Mouse (Mus musculus): ENCODE measurements around the gene Hist1h4f. TPM values are rescaled to one million over a fixed set of nuclear protein-coding genes. Genes with fewer than 3 reads are reported as not detected.
"Not testable (repeated sequence)": the region's sequence is repeated elsewhere in the genome, so short reads cannot be mapped to it uniquely, and the experiment has no call there.

The Hist1h4f gene
- total RNA-seq, 4 experiments from 2014 or later: 54.2 to 65.8 (median 58.8) TPM

GRCm38 (mm10) chr13:23576351-23576881, 25.0 kb upstream of the Hist1h4f start:
- DNase-seq: no peak

- DNase-seq: not testable (repeated sequence)
Measured at GRCm38 (mm10) chr13:23575864-23576313, 24.4 kb upstream of the Hist1h4f start.

GRCm38 (mm10) chr13:23575271-23575851, 23.9 kb upstream of the Hist1h4f start, which contains the start of gene Hist1h3d:
Gene Hist1h3d (plus strand): TSS chr13:23575763.
- DNase-seq: no peak

GRCm38 (mm10) chr13:23574546-23575170, 23.2 kb upstream of the Hist1h4f start:
- DNase-seq: not testable (repeated sequence)

- DNase-seq: peak; percentile 89
Measured at GRCm38 (mm10) chr13:23573898-23574524, 22.6 kb upstream of the Hist1h4f start, which contains the start of the genes Hist1h2bf and Hist1h2ad. Gene Hist1h2bf (minus strand): TSS chr13:23574196. Gene Hist1h2ad (plus strand): TSS chr13:23574381.

- not testable (repeated sequence) for DNase-seq
Measured at GRCm38 (mm10) chr13:23573034-23573897, 21.8 kb upstream of the Hist1h4f start.

- no peak for DNase-seq
Measured at GRCm38 (mm10) chr13:23572218-23573033, 21.0 kb upstream of the Hist1h4f start.

- DNase-seq: not testable (repeated sequence)
Measured at GRCm38 (mm10) chr13:23571504-23572217, 20.2 kb upstream of the Hist1h4f start.

- peak; percentile 69 for DNase-seq
Measured at GRCm38 (mm10) chr13:23571022-23571503, 19.6 kb upstream of the Hist1h4f start, which contains the start of the genes Hist1h2ae and Hist1h2bg. Gene Hist1h2ae (minus strand): TSS chr13:23571220. Gene Hist1h2bg (plus strand): TSS chr13:23571396.

- not testable (repeated sequence) for DNase-seq
Measured at GRCm38 (mm10) chr13:23570261-23571021, 19.0 kb upstream of the Hist1h4f start.

- no peak for DNase-seq
Measured at GRCm38 (mm10) chr13:23564482-23564881, 13.0 kb upstream of the Hist1h4f start.

- no peak for DNase-seq
Measured at GRCm38 (mm10) chr13:23562699-23563462, 11.4 kb upstream of the Hist1h4f start.

- DNase-seq: peak; percentile 94
Measured at GRCm38 (mm10) chr13:23561883-23562659, 10.6 kb upstream of the Hist1h4f start, which contains the start of gene Hist1h3e. Gene Hist1h3e (minus strand): TSS chr13:23562369.

GRCm38 (mm10) chr13:23561531-23561882, 10.1 kb upstream of the Hist1h4f start:
- not testable (repeated sequence) for DNase-seq

GRCm38 (mm10) chr13:23560699-23561098, 9.3 kb upstream of the Hist1h4f start:
- not testable (repeated sequence) for DNase-seq

GRCm38 (mm10) chr13:23556906-23557305, 5.5 kb upstream of the Hist1h4f start:
- no peak for DNase-seq

- peak; percentile 61 for DNase-seq
Measured at GRCm38 (mm10) chr13:23555839-23556416, 4.5 kb upstream of the Hist1h4f start.
